Mouse (Mus musculus): ENCODE results near the gene Nr5a1. TPM values are rescaled to one million over a fixed set of nuclear protein-coding genes. Genes with fewer than 3 reads are reported as not detected.

Nr5a1 gene
- polyA plus RNA-seq, 1 experiment, result 0.05 TPM

- no peak overlapping the region for H3K4me3 ChIP-seq
- H3K4me2 ChIP-seq (ENCODE audit: low read depth), result peak overlapping the region; percentile 40
- no peaks in the 10 kb centered on the region for H3K36me3 ChIP-seq (ENCODE audit: control insufficient read depth, insufficient read depth)
- TF ChIP-seq MAX (IDR thresholded peaks at IDR 0.05; ENCODE audit: low read depth), result no peak
- no peak for TF ChIP-seq MYOD1 (IDR thresholded peaks at IDR 0.05; ENCODE audit: control insufficient read depth in 1 of 3, insufficient read length in 2 of 3, low read depth in 2 of 3)
- TF ChIP-seq POLR2A (IDR thresholded peaks at IDR 0.05; ENCODE audit: insufficient read length, low read depth), result no peak
- TF ChIP-seq TCF3 (IDR thresholded peaks at IDR 0.05; ENCODE audit: insufficient read length, low read depth), result no peak
- no peak for TF ChIP-seq USF1 (IDR thresholded peaks at IDR 0.05; ENCODE audit: low read depth)
- no peak for TF ChIP-seq TCF12 (IDR thresholded peaks at IDR 0.05; ENCODE audit: insufficient read depth, poor library complexity, severe bottlenecking)
- no peak for TF ChIP-seq CEBPB (IDR thresholded peaks at IDR 0.05; ENCODE audit: insufficient read depth, poor library complexity, severe bottlenecking)
- TF ChIP-seq MYOG (IDR thresholded peaks at IDR 0.05; ENCODE audit: control insufficient read depth in 1 of 3, insufficient read depth in 1 of 3, insufficient read length in 2 of 3, low read depth in 2 of 3), result no peak
- no peaks in the 10 kb centered on the region for H3K27me3 ChIP-seq (ENCODE audit: control insufficient read depth, insufficient read depth, insufficient read length)
- H3K79me2 ChIP-seq (ENCODE audit: control insufficient read depth, insufficient read depth), result no peaks in the 10 kb centered on the region
- H3ac ChIP-seq (ENCODE audit: control insufficient read depth, insufficient read length), result no peak overlapping the region
These were observed 31.3 kb downstream of the Nr5a1 start for GRCm38 (mm10) chr2:38683083-38683482.

GRCm38 (mm10) chr2:38682209-38682608 is 32.1 kb downstream of the Nr5a1 start:
- no peaks in the 10 kb centered on the region for H3K36me3 ChIP-seq (ENCODE audit: control insufficient read depth, insufficient read depth)
- H3K4me2 ChIP-seq (ENCODE audit: low read depth), result peak overlapping the region; percentile 40
- no peaks in the 10 kb centered on the region for H3K27me3 ChIP-seq (ENCODE audit: control insufficient read depth, insufficient read depth, insufficient read length)
- H3K79me2 ChIP-seq (ENCODE audit: control insufficient read depth, insufficient read depth), result no peaks in the 10 kb centered on the region
- TF ChIP-seq CEBPB (IDR thresholded peaks at IDR 0.05; ENCODE audit: insufficient read depth, poor library complexity, severe bottlenecking) (0 out of 2 replicates have a peak, but pooled peaks have one; percentile 27), SRF (IDR thresholded peaks at IDR 0.05; ENCODE audit: control insufficient read depth, insufficient read length, low read depth) (no peak)
- no peak overlapping the region for H3K4me3 ChIP-seq
- no peak overlapping the region for H3ac ChIP-seq (ENCODE audit: control insufficient read depth, insufficient read length)

GRCm38 (mm10) chr2:38678947-38679346 is 35.4 kb downstream of the Nr5a1 start:
- Histone ChIP-seq H3K79me2 (ENCODE audit: control insufficient read depth, insufficient read depth) (no peaks in the 10 kb centered on the region), H3ac (ENCODE audit: control insufficient read depth, insufficient read length) (no peak overlapping the region), H3K36me3 (ENCODE audit: control insufficient read depth, insufficient read depth) (no peaks in the 10 kb centered on the region), H3K4me2 (ENCODE audit: low read depth) (no peak overlapping the region), H3K4me3 (no peak overlapping the region), H3K27me3 (ENCODE audit: control insufficient read depth, insufficient read depth, insufficient read length) (no peaks in the 10 kb centered on the region)
- no peak for TF ChIP-seq POLR2AphosphoS2 (IDR thresholded peaks at IDR 0.05; ENCODE audit: insufficient read length, low read depth)
- no peak for TF ChIP-seq REST (IDR thresholded peaks at IDR 0.05; ENCODE audit: insufficient read depth, insufficient read length)
- TF ChIP-seq POLR2A (IDR thresholded peaks at IDR 0.05; ENCODE audit: insufficient read length, low read depth), result no peak
- no peak for TF ChIP-seq MAX (IDR thresholded peaks at IDR 0.05; ENCODE audit: low read depth)
- TF ChIP-seq CEBPB (IDR thresholded peaks at IDR 0.05; ENCODE audit: insufficient read depth, poor library complexity, severe bottlenecking), result peak; percentile 93
- TF ChIP-seq USF1 (IDR thresholded peaks at IDR 0.05; ENCODE audit: low read depth), result no peak

GRCm38 (mm10) chr2:38675366-38675969 is 38.9 kb downstream of the Nr5a1 start:
- TF ChIP-seq TCF3 (IDR thresholded peaks at IDR 0.05; ENCODE audit: insufficient read length, low read depth), result no peak
- no peak for TF ChIP-seq CEBPB (IDR thresholded peaks at IDR 0.05; ENCODE audit: insufficient read depth, poor library complexity, severe bottlenecking)
- no peak for TF ChIP-seq MAX (IDR thresholded peaks at IDR 0.05; ENCODE audit: low read depth)
- no peak for TF ChIP-seq REST (IDR thresholded peaks at IDR 0.05; ENCODE audit: insufficient read depth, insufficient read length)
- H3K27me3 ChIP-seq (ENCODE audit: control insufficient read depth, insufficient read depth, insufficient read length), result no peaks in the 10 kb centered on the region
- no peak overlapping the region for H3K4me3 ChIP-seq
- no peaks in the 10 kb centered on the region for H3K36me3 ChIP-seq (ENCODE audit: control insufficient read depth, insufficient read depth)
- H3K4me2 ChIP-seq (ENCODE audit: low read depth), result no peak overlapping the region
- no peaks in the 10 kb centered on the region for H3K79me2 ChIP-seq (ENCODE audit: control insufficient read depth, insufficient read depth)
- H3ac ChIP-seq (ENCODE audit: control insufficient read depth, insufficient read length), result no peak overlapping the region

GRCm38 (mm10) chr2:38672496-38672895 is 41.8 kb downstream of the Nr5a1 start:
- H3K79me2 ChIP-seq (ENCODE audit: control insufficient read depth, insufficient read depth), result no peaks in the 10 kb centered on the region
- no peak overlapping the region for H3ac ChIP-seq (ENCODE audit: control insufficient read depth, insufficient read length)
- no peaks in the 10 kb centered on the region for H3K36me3 ChIP-seq (ENCODE audit: control insufficient read depth, insufficient read depth)
- H3K4me3 ChIP-seq, result no peak overlapping the region
- TF ChIP-seq MYOD1 (IDR thresholded peaks at IDR 0.05; ENCODE audit: control insufficient read depth in 1 of 3, insufficient read length in 2 of 3, low read depth in 2 of 3), result no peak
- no peak for TF ChIP-seq USF1 (IDR thresholded peaks at IDR 0.05; ENCODE audit: low read depth)
- no peak for TF ChIP-seq TCF12 (IDR thresholded peaks at IDR 0.05; ENCODE audit: insufficient read depth, poor library complexity, severe bottlenecking)
- TF ChIP-seq REST (IDR thresholded peaks at IDR 0.05; ENCODE audit: insufficient read depth, insufficient read length), result no peak
- TF ChIP-seq TCF3 (IDR thresholded peaks at IDR 0.05; ENCODE audit: insufficient read length, low read depth), result no peak
- no peak for TF ChIP-seq MAX (IDR thresholded peaks at IDR 0.05; ENCODE audit: low read depth)
- no peak for TF ChIP-seq E2F4 (IDR thresholded peaks at IDR 0.05; ENCODE audit: insufficient read depth)
- TF ChIP-seq CEBPB (IDR thresholded peaks at IDR 0.05; ENCODE audit: insufficient read depth, poor library complexity, severe bottlenecking), result no peak
- no peak for TF ChIP-seq SRF (IDR thresholded peaks at IDR 0.05; ENCODE audit: control insufficient read depth, insufficient read length, low read depth)
- TF ChIP-seq MYOG (IDR thresholded peaks at IDR 0.05; ENCODE audit: control insufficient read depth in 1 of 3, insufficient read depth in 1 of 3, insufficient read length in 2 of 3, low read depth in 2 of 3), result no peak
- TF ChIP-seq POLR2AphosphoS2 (IDR thresholded peaks at IDR 0.05; ENCODE audit: insufficient read length, low read depth), result no peak
- TF ChIP-seq POLR2A (IDR thresholded peaks at IDR 0.05; ENCODE audit: insufficient read length, low read depth), result no peak
- no peaks in the 10 kb centered on the region for H3K27me3 ChIP-seq (ENCODE audit: control insufficient read depth, insufficient read depth, insufficient read length)
- no peak overlapping the region for H3K4me2 ChIP-seq (ENCODE audit: low read depth)
